Mouse (Mus musculus): Measurements from ENCODE around the gene Exd1.
"Not testable (repeated sequence)": the region's sequence is repeated elsewhere in the genome, so short reads cannot be mapped to it uniquely, and the experiment has no call there.

Exd1 gene

DNA sequence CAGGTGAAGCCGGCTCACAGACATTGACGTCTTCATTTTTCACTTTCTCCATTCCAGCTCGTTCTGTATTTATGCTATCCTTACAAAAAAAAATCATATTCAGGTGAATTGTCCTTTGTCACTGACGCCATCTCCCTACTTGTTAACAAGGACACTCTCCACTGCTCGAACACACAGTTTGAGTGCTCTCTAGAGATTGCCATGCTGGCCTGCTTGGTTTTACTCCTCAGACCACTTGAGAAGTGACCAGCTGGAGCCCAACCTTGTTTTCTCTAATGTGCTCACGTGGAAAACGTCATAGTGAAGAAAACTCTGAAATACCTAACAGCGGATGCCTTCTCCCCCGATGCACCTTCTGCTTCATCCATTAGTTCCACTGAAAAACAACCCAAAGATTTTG is 8.6 kb downstream of the Exd1 start:
- DNase-seq (ENCODE audit: low read depth), result no peak

DNA sequence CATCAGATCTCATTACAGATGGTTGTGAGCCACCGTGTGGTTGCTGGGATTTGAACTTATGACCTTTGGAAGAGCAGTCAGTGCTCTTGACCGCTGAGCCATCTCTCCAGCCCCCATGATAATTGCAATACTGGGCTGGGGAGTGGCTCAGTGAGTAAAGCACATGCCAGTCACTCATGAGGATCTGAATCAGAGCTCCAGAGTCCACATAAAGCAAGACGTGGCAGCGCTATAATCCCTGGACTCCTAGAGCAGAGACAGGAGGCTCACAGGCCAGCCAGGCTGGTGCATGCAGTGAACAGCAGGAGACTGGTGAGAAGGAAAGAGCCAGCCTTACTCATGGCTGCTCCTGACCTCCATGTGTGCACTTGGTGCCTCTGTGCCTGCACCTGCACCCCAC is 22.0 kb downstream of the Exd1 start:
- no peak for DNase-seq (ENCODE audit: low read depth)

DNA sequence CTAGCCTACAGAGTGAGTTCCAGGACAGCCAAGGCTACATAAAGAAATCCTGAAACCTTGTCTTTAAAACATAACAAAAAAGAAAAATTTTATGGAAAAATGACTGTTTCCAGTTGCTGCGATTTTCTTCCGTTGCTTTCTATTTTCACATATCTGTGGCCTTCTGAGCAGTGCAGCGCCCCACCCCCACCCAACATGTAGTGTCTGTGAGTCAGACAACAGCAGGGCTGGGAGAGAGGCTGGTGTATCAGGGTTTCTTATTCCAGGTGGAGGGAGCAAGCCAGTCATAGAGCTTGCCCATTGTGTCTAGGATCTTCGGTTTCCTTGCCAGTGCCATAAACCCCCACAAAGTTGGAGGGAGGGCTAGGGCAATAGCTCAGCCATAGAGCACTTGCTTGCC is 23.6 kb downstream of the Exd1 start:
- no peak for DNase-seq (ENCODE audit: low read depth)

DNA sequence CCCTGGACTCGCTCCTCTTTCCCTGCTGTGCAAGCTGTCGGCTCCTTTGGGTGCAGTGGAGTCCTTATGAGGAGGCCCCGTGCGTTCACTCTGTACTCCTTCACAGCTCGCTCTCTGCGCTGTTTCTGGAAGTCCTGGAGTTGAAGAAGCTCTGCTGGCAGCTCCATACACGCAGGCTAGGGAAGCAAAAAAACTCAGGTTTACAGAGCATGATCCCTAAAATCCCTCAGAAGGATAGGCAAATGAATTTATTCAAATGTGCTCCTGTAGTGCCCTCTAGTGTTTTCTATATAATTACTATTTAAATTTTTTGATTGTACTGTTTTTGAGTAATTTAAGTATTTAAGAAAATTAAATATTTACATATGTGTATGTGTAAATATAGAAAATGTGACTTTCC is 26.9 kb downstream of the Exd1 start:
- DNase-seq (ENCODE audit: low read depth), result no peak

DNA sequence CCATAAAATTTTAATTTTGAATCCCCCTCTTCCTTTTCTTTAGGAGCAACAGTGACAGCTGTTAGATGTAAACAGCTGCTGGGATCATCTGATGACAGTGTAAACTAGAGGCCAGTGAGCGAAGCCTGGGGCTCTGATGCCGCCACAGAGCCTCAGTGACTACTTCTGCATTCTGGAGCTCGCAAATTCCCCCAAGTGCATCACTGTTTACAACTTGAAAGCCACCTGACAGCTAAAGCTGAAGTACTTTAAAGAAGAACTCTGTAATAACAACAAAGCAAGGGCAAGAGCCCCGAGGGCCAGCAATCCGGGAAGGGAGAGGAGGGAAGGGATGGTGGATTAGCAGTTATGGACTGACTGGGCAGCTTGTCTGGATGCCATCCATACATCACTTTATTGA is 30.6 kb downstream of the Exd1 start:
- DNase-seq (ENCODE audit: low read depth), result no peak

DNA sequence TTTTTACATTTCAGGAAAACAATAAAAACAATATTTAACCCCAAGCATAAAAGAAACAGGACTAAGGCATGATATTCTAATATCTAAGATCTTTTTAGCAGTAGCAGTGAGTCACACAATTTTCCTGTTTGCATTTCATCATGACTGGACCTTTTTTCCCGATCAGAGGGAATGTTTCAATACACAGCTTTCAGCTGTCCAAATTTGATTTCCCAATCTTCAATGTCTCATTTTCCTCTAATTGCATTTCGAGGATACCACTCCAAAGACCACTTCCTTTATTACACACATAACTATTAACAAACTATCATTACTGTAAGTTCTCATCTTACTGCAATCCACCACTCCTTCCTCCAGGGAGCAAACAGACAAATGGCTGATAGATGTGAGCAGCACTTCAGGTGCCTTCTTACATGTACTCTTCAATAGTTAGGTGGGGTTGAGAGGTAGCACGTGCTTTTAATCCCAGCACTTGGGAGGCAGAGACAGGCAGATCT is 33.4 kb downstream of the Exd1 start:
- no peak for DNase-seq (ENCODE audit: low read depth)

DNA sequence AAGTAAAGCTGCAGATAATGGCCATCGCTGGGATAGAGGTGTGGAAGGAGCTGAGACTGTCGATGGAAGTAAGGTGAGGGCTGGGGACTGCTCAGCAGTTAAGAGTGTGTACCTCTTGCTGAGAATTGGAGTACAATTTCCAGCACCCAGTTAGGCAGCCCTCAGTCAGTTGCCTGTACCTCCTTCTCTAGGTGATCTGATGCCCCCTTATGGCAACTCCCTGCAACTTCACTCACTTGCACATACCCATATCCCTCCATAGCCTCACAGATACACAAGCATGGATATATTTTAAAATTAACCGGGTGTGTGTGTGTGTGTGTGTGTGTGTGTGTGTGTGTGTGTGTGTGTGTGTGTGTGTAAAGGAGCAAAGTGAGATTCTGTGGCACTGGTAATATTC is 35.1 kb downstream of the Exd1 start:
- no peak for DNase-seq (ENCODE audit: low read depth)

DNA sequence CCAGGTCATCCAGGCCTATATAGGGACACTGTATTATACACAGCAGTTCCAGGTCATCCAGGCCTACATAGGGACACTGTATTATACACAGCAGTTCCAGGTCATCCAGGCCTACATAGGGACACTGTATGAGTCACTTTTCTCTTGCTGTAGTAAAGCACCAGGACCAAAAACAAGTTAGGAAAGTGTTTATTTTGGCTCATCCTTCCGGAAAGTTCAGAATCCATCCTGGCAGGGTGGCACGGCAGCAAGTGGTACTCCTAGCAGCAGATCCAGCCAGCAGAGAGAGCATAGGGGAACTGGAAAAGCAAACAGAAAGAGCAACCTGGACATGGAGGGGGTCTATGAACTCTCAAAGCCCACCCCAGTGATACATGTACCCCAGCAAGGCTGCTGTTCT is 36.6 kb downstream of the Exd1 start:
- DNase-seq (ENCODE audit: low read depth), result no peak

DNA sequence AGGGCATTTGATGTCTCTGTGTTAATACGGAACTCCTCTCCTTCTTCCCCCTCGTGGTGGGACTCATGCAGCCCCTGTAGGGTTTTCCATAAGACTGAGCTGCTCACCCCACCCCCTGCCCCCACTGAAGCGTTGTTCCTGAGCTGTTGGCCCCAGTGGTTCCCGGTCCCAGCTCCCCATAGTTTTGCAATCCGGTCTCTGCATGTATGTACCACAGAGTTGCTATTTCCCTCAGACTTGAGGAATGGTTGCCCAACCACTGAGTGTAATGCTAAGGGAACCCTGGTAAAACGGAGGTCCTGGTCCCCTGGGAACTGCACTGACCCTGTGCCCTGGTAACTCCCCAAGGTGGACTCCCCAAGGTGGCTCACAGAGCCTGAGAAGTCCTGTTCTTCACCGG is 38.9 kb downstream of the Exd1 start:
- not testable (repeated sequence) for DNase-seq (ENCODE audit: low read depth)

DNA sequence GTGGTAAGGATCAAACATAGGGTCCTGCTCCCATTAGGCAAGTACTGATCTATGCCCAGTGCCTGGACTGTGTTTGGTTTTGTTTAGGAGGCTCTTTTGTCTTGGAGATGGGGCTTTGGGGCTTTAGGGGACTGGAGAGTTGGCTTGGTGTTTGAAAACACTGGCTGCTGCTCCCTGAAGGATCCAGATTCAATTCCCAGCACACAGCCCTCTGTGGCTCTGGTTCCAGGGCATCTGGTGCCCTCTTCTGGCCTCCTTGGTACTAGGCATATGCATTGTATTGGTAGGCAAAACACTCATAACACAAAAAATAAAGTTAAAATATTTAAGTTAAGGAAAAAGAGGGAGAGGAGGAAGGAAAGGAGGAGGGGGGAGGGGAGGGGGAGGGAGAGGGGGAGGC is 40.3 kb downstream of the Exd1 start:
- DNase-seq (ENCODE audit: low read depth), result no peak

DNA sequence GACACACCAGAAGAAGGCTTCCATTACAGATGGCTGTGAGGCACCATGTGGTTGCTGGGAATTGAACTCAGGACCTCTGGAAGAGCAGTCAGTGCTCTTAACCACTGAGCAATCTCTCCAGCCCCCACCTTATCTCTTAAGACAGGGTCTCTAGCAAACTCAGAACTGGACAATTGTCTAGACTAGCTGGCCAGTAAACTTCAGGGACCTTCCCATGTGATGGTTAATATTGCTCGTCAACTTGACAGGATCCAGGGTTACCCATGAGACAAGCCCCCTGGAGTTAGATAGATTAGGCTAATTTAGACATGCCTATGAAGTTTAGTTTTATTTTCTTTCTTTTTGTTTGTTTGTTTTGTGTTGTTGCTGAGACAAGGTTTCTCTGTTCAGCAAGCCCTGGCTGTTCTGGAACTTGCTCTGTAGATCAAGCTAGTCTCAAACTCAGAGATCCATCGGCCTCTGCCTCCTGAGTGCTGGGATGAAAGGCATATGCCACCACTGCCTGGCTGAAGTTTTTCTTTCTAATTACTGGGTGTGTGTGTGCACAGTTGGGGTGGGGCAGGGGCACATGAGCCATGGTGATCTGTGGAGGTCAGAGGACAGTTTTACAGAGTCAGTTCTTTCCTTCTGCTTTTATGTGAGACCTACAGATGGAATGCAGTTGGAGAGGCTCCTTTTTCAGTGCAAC is 46.3 kb downstream of the Exd1 start:
- DNase-seq (ENCODE audit: low read depth), result no peak

DNA sequence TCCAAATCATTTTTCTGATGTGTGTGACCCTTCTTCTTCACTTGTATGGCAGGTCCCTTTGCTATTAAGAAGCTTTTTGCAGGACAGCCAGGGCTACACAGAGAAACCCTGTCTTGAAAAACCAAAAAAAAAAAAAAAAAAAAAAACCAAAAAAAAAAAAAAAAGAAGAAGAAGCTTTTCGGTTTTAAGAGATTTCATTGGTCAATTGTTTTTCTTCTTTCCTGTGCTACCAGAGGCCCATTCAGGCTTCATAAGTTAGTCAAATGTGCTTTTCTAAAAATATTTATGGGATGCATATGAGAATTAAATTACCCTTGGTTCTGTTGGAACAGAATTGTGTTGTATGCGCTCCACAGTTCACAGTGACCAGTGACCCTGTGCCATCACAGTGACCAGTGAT is 48.6 kb downstream of the Exd1 start:
- no peak for DNase-seq (ENCODE audit: low read depth)

DNA sequence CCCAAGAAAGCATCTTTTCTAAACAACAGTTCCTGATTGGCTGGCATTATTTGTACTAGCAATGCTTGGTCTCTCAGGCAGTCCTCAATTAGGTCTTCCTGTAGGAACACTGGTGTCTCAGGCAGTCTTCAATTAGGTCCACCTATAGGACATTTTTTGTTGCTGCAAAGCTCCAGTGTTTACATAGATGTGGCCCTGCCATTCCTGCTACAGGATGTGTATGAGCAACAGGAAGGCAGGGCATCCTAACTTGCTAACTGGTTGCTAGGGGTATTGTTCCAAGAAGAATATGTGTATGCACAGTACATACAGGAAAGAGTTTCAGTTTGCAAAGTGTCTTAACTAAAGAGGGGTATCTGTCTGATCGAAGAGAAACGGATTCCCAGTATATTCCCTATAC is 51.3 kb downstream of the Exd1 start:
- no peak for DNase-seq (ENCODE audit: low read depth)

DNA sequence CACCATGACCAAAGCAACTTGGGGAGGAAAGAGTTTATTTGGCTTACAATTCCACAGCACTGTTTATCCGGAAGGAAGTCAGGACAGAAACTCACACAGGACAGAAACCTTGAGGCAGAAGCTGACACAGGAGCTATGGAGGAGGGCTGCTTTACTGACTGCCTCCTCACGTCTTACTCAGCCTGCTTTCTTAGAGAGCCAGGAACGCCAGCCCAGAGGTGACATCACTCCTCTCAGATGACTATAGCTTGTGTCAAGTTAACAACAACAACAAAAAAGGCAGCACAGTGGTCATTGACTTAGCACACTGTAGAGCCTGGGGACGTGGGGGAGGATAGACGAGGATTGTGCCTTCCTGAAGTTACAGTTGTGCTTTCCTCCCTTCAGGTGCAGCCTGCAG is 55.5 kb downstream of the Exd1 start:
- DNase-seq (ENCODE audit: low read depth), result no peak

DNA sequence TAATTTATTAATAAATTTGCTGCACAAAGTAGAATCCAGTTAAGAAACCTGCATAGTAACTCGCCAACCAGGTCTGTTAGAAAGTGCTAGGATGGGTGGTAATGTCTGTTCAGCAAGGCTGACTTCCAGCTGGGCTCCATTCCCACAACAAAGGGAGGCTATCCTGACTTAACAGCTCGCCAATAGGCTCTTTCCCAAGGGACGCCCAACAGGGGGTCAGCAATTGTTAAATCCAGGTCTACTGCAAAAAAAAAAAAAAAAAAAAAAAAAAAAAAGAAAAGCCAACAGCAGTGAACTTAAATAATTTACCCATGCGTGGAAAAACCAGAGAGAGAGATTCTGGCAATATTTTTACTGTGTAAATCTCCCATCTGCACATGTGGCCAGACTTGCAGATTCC is 60.9 kb downstream of the Exd1 start:
- DNase-seq (ENCODE audit: low read depth), result no peak

DNA sequence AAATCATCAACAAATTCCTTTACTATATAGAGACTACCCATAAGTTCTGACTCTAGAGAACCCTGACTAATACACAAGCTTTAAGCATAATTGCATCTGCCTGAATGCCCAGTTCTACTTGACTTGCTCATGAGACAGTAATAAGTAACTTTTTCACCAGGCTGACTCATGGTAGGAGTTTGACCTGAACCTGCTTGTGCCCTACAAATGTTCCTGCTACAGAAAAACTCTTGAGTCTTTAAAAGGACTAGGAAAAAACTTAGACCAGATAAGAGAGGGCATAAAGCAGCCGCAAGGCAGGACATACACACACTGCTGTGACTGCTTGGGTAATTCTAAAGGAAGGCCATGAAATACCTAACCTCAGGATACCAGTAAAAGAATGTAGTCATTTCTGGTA is 65.1 kb downstream of the Exd1 start:
- DNase-seq (ENCODE audit: low read depth), result no peak

DNA sequence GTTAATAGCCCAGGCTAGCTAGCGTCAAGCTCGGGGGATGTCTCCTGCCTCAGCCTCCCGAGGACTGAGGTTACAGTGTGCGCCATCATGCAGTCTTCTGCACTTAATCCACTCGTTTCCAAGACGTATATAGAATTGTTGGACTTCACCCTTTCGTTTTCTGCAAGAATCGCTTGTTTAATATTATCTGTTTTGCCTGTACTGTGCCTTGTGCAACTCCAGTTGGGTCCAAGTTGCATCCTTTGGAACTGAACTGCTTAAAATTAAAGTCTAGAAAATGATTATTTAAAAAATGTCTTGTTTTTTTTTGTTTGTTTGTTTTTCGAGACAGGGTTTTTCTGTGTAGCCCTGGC is 69.1 kb downstream of the Exd1 start:
- no peak for DNase-seq (ENCODE audit: low read depth)

DNA sequence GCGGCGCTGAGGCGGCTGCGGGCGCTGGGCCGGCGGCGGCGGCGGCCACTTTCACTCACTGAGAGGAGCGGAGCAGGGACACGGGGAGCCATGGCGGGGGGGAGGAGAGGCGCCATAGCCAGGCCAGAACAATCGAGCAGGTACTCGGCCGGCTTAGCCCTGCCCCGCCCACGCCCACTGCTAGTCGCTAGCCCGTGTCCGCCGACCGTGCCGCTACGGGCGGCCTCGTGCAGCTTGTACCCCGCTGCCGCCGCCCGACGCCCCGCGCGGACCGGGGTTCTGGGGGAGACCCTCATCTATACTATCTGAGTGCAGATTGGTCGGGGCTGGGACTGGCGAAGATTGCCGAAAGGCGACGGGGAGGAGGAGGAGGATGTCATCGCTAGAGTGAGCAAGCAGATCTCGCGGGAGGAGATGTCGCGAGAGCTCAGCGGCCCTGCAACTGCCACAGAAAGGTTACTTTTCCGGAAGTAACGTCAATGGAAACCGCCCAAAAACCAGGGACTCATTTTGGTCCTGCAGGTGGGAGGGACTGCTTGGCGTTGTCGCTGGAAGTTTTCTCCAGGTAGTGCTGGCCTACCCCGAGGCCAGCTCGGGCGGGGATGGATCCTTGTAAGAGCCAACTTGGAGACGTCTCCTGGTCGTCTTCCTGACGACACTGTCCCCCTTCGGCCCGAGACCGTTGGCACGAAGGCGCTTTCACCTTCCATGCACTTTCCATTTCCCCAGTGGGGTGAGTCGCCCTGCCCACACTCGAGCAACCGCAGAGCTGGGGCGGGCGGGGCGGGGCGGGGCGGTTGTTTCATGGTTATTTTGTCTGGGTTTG is 69.6 kb downstream of the Exd1 start, which contains the start of gene Ino80:
Gene Ino80, minus strand, starts transcription at position 117 of the 826 bp plus-strand sequence.
- peak; percentile 98 for DNase-seq (ENCODE audit: low read depth)

DNA sequence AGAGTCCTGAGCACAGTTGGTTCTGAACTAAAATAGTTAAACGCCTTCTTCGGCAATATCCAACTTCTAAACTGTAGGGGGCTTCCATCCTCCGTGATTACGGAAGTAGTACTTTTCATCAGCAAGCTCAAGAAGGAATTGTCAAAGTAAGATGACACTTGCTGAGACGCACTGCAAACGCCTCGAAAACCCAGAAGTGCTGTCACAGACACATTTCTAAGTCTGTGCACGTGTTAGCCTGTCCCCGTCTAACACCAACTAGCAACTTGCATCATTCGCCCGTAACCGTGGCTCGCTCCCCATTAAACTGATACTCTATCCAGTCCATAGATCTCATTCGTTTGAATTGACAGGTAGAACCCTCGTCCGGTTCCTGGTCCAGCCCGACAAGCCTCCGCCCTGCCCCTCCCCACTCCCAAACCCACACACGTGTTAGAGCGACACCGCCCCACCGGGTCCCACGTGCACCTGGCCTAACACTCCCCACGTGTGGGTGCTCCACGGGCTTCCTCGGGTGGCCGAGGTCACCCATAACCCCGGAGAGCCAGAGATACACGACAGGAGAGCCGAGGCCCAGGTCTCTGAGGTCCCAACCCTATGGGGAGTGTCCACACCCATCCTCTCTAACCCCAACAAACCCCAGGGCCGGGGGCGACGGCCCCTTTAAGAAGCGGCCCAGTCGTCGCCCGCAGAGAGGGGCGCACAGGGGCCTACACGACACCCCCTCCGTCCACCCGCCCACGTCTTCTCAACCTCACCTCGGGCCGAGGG is 70.6 kb downstream of the Exd1 start:
- peak; percentile 42 for DNase-seq (ENCODE audit: low read depth)

DNA sequence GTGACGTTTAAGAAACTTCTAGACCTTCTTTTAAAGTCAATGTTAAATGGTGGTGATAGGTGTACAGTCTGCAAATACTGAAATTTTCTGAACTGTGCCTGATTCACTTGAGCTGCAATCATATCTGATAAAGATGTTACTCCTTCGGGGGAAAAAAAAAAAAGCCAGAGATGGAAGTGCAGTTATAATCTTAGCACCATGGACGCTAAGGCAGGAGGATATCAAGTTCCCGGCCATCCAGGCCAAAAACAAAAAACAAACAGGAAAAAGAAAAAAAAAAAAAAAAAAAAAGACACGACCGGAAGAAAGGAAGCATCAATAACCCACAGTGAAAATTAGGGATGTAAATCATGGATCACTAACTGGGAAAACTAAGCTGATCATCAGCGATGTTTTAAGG is 71.3 kb downstream of the Exd1 start:
- no peak for DNase-seq (ENCODE audit: low read depth)

Measured in fibroblast of lung, adult 2 months (primary cell).